Mouse (Mus musculus) left cerebral cortex, adult 18-20 months (tissue): ENCODE measurements around the gene Itga6. TPM values are rescaled to one million over a fixed set of nuclear protein-coding genes. Genes with fewer than 3 reads are reported as not detected.
"Not testable (repeated sequence)": the region's sequence is repeated elsewhere in the genome, so short reads cannot be mapped to it uniquely, and the experiment has no call there.

Experiments used
- DNase-seq, 2 experiments: peaks; one replicate each; pipeline ENCODE4 v3.0.0; 2021 to 2022; ENCODE audit warnings: low spot score in 2 of 2, mixed read lengths in 1 of 2
- total RNA-seq, 2 experiments: library from RNA; stranded (reverse); gene quantifications; 2 replicates each; pipeline ENCODE4 v1.2.3; 2021

The Itga6 gene
- total RNA-seq, 2 experiments from 2014 or later: 24.9 to 25.2 TPM

- no peak for DNase-seq
Observed at GRCm38 (mm10) chr2:71882914-71883651, 137.7 kb downstream of the Itga6 start.

GRCm38 (mm10) chr2:71887269-71887668, 141.9 kb downstream of the Itga6 start:
- no peak for DNase-seq

GRCm38 (mm10) chr2:71888437-71888836, 143.0 kb downstream of the Itga6 start:
- no peak for DNase-seq

- DNase-seq: no peak
Observed at GRCm38 (mm10) chr2:71891536-71891935, 146.1 kb downstream of the Itga6 start.

GRCm38 (mm10) chr2:71892741-71893349, 147.4 kb downstream of the Itga6 start:
- DNase-seq: no peak

GRCm38 (mm10) chr2:71895596-71896286, 150.3 kb downstream of the Itga6 start:
- DNase-seq: no peak

- DNase-seq: no peak
Observed at GRCm38 (mm10) chr2:71897420-71897819, 152.0 kb downstream of the Itga6 start.

GRCm38 (mm10) chr2:71898335-71898856, 153.0 kb downstream of the Itga6 start:
- peak; percentile 44 to 55 for DNase-seq

- no peak for DNase-seq
Observed at GRCm38 (mm10) chr2:71899886-71900285, 154.5 kb downstream of the Itga6 start.

- no peak for DNase-seq
Observed at GRCm38 (mm10) chr2:71905154-71905553, 159.7 kb downstream of the Itga6 start.

- not testable (repeated sequence) for DNase-seq
Observed at GRCm38 (mm10) chr2:71906356-71906755, 160.9 kb downstream of the Itga6 start.

Other genes starting within 250 kb of the Itga6 start
- 10 to 100 TPM; 18.5 to 20.4 TPM for gene Dlx1, start 217.5 kb upstream of the Itga6 start, total RNA-seq
- gene Dlx2, start 198.9 kb upstream of the Itga6 start, total RNA-seq: 1 to 10 TPM; 4.7 to 6.7 TPM
- gene Pdk1, start 127.6 kb downstream of the Itga6 start, total RNA-seq: 10 to 100 TPM; 44.8 to 52.9 TPM
- gene Rapgef4, start 235.6 kb downstream of the Itga6 start, total RNA-seq: 100 to 1,000 TPM; 460 to 461 TPM